Mouse (Mus musculus) forebrain, embryonic 11.5 days (tissue): ENCODE measurements at regions not wholly inside any gene's neighbourhood (a gene's known extent, or its start where the extent isn't known, plus 50 kb on each side); places are given as distances from the start of the nearest gene placed in this dataset.

Experiments
- ATAC-seq: fragments of 200-750 bp; cut with Nextera tagmentation; replicated peaks from 2 replicates; pipeline ENCODE4 v1.8.0; 2017; ENCODE audit warnings: moderate TSS enrichment; ENCODE audit not compliant: low FRiP score
- DNase-seq: peaks from one replicate; pipeline ENCODE4 v3.0.0-alpha.2; 2017; ENCODE audit warnings: low spot score
- H3K27ac ChIP-seq: fragments of 300-500 bp; sonication (generic); 2 replicates; pipeline ENCODE4 v1.5.1; 2014; ENCODE audit warnings: low read depth, low read length
- H3K27me3 ChIP-seq: fragments of 300-500 bp; sonication (generic); 2 replicates; pipeline ENCODE4 v1.6.1; 2014; ENCODE audit warnings: mild to moderate bottlenecking, low read length, mixed read lengths; ENCODE audit not compliant: control insufficient read depth, insufficient read depth
- H3K36me3 ChIP-seq: fragments of 300-500 bp; sonication (generic); 2 replicates; pipeline ENCODE4 v1.6.1; 2014; ENCODE audit warnings: mild to moderate bottlenecking, low read length, moderate library complexity, mixed read lengths; ENCODE audit not compliant: control insufficient read depth, insufficient read depth
- H3K4me1 ChIP-seq: fragments of 300-500 bp; sonication (generic); replicated peaks from 2 replicates; pipeline ENCODE4 v1.6.1; 2014; ENCODE audit warnings: low read length, mixed read lengths; ENCODE audit not compliant: control insufficient read depth, insufficient read depth
- H3K4me2 ChIP-seq: fragments of 300-500 bp; sonication (generic); 2 replicates; pipeline ENCODE4 v1.6.1; 2014; ENCODE audit warnings: low read depth, mild to moderate bottlenecking, low read length, moderate library complexity, mixed read lengths; ENCODE audit not compliant: severe bottlenecking
- H3K4me3 ChIP-seq: fragments of 300-500 bp; sonication (generic); 2 replicates; pipeline ENCODE4 v1.5.1; 2014; ENCODE audit warnings: low read depth, low read length
- H3K9ac ChIP-seq: fragments of 300-500 bp; sonication (generic); 2 replicates; pipeline ENCODE4 v1.6.1; 2014; ENCODE audit warnings: low read length
- H3K9me3 ChIP-seq: fragments of 300-500 bp; sonication (generic); 2 replicates; pipeline ENCODE4 v1.6.1; 2016; ENCODE audit warnings: low read length, mixed read lengths; ENCODE audit not compliant: control insufficient read depth
- WGBS: fragments of 180-500 bp; shearing (Covaris S2); extraction: QIAGEN DNeasy Blood & Tissue Kit; methylation state at CpG from one replicate; pipeline ENCODE4 v1.1.7; 2014; 5-methylcytosine and 5-hydroxymethylcytosine counted together

DNA sequence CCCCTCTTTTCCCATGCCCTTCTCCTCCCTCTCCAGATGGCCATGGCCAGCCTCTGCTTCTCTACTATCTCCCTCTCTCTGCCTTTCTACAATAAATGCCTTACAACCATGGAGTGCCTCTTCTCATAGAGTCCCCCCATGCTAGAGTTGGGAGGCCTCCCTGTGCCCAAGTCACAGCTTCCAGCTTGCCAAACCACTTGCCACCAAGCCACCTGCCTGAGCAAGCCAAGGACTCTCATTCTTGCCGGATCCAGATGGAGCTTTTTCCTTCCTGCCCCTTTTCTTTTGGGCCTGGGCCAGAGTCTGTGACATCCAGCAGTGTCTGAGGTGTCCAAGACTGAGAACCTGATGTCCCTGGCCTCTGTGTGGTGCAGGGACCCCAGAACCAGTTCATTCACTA, 367.4 kb upstream of the Arhgap42 start:
- H3K27ac ChIP-seq, result no peak overlapping the region
- no peaks in the 10 kb centered on the region for H3K4me1 ChIP-seq
- no peak overlapping the region for H3K9ac ChIP-seq
- DNase-seq, result no peak
- WGBS, result 80% methylated on average over 1 of the region's 1 CpGs
- no peak for ATAC-seq
- no peaks in the 10 kb centered on the region for H3K9me3 ChIP-seq
- no peak overlapping the region for H3K4me2 ChIP-seq
- no peak overlapping the region for H3K4me3 ChIP-seq
- no peaks in the 10 kb centered on the region for H3K27me3 ChIP-seq
- H3K36me3 ChIP-seq, result no peaks in the 10 kb centered on the region

GRCm38 (mm10) chr9:9591263-9591662, 352.4 kb upstream of the Arhgap42 start:
- Histone ChIP-seq H3K27ac (no peak overlapping the region), H3K27me3 (no peaks in the 10 kb centered on the region), H3K4me3 (no peak overlapping the region), H3K9ac (no peak overlapping the region), H3K9me3 (no peaks in the 10 kb centered on the region), H3K36me3 (no peaks in the 10 kb centered on the region), H3K4me2 (no peak overlapping the region), H3K4me1 (no peaks in the 10 kb centered on the region)
- DNase-seq (no peak), ATAC-seq (no peak)

DNA sequence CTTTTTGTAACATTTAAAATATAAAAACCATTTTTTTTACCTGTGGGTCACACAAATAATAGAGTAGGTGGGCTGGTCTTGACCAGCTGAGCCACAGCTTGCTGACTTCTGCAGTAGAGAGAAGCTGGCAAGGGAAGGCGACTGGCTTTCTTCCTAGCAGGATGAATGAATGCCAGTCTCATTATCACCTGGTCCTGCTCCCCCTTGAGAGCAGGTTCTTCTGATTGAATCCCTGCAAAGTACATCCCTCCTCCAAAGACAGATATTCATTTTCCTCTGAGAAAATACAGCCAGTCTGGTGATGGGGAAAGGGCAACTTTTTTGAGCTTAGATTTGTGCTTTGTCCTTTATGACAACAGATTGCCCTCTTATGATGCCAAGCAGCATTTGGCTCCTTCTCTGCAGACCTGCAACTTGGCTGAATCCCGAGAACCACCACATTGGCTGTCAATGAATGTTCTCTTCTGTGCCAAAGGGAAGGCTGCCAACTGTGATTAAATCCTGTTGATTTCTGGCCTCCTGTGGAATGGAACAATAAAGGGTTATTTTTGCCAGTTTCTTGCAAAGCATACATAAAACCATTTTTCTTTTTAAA, 344.2 kb upstream of the Arhgap42 start:
- Histone ChIP-seq H3K9ac (no peak overlapping the region), H3K4me2 (no peak overlapping the region), H3K27ac (no peak overlapping the region), H3K36me3 (no peaks in the 10 kb centered on the region), H3K4me1 (no peaks in the 10 kb centered on the region), H3K9me3 (no peaks in the 10 kb centered on the region), H3K27me3 (no peaks in the 10 kb centered on the region), H3K4me3 (no peak overlapping the region)
- DNase-seq (no peak), ATAC-seq (no peak)
- WGBS, result 74% methylated on average over 2 of the region's 2 CpGs

GRCm38 (mm10) chr9:9582301-9583010, 343.6 kb upstream of the Arhgap42 start:
- H3K27ac ChIP-seq, result no peak overlapping the region
- no peak overlapping the region for H3K4me3 ChIP-seq
- WGBS, result 91% methylated on average over 3 of the region's 3 CpGs
- no peak overlapping the region for H3K9ac ChIP-seq
- ATAC-seq (no peak), DNase-seq (no peak)
- H3K9me3 ChIP-seq, result no peaks in the 10 kb centered on the region
- no peaks in the 10 kb centered on the region for H3K36me3 ChIP-seq
- no peak overlapping the region for H3K4me2 ChIP-seq
- no peaks in the 10 kb centered on the region for H3K4me1 ChIP-seq
- no peaks in the 10 kb centered on the region for H3K27me3 ChIP-seq

DNA sequence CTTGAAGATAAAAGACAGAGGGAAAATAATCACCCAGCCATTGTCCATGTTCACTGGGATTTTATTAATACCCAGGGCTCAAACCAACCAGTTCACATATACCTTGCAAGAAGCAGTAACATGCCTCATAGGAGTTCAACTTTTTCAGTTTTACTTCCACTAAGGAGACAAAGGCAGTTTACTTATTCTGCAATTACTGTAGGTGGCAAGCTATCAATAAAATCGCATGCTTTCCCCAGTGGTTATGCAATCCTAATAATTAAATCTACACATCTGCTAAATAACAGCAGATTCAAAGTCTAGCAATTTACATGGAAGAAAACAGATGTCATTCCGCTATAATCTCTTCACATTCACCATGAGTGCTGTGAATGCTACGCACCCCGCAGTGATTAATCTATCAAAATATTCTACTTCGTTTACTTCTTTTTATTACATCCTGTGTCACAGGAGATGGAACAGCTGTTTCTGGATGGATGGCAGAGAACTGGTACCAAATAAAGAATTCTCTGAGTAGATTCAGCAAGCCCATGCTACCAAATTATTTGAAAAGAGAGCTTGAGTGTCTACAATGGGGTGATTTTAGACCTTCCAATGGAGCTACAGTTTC, 329.2 kb upstream of the Arhgap42 start:
- no peak for DNase-seq
- Histone ChIP-seq H3K36me3 (no peaks in the 10 kb centered on the region), H3K9me3 (no peaks in the 10 kb centered on the region), H3K4me1 (no peaks in the 10 kb centered on the region), H3K27ac (no peak overlapping the region), H3K4me2 (no peak overlapping the region), H3K4me3 (no peak overlapping the region), H3K9ac (no peak overlapping the region), H3K27me3 (no peaks in the 10 kb centered on the region)
- no peak for ATAC-seq
- 82% methylated on average over 5 of the region's 5 CpGs for WGBS

DNA sequence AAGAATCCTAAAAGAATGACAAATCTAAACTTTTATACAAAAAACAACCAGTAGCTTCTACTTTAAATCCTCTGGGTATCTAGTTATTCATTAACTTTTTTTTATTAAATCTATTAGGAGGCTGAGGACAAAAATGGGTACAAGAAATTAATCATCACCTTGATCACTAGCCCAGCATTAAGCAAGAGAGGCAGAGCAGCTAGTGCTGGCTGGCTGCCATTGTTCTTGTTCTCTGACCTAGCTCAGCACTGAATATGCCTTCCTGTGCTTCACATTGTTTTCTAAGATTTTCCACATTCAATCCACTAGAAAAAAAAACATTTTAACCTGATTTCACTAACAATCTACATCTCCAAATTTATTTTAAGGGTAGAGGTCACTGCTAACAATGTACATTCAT, 325.6 kb upstream of the Arhgap42 start:
- Histone ChIP-seq H3K9ac (no peak overlapping the region), H3K4me3 (no peak overlapping the region), H3K9me3 (no peaks in the 10 kb centered on the region), H3K36me3 (no peaks in the 10 kb centered on the region), H3K27ac (no peak overlapping the region), H3K4me1 (no peaks in the 10 kb centered on the region), H3K4me2 (no peak overlapping the region), H3K27me3 (no peaks in the 10 kb centered on the region)
- DNase-seq (no peak), ATAC-seq (no peak)

DNA sequence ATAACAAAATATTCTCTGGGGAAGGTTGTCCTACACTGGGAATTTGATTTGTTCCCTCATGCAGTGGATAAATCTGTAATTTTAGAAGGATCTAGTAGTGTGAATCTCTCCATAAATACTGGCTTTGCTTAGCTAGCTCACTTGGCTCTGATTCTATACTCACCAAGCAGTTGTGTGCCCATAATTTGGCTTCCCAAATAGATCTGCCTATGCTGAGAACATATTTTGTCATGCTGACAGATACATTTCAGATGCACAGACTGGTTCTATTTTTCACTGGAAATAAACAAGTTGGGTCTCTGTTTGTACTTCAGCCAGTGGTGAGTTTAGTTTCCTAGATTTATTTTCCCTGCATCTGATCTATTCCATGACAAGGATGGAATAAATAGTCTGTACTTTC, 309.8 kb upstream of the Arhgap42 start:
- Histone ChIP-seq H3K9ac (no peak overlapping the region), H3K4me3 (no peak overlapping the region), H3K27me3 (no peaks in the 10 kb centered on the region), H3K4me1 (no peaks in the 10 kb centered on the region), H3K36me3 (no peaks in the 10 kb centered on the region), H3K27ac (no peak overlapping the region), H3K9me3 (no peaks in the 10 kb centered on the region), H3K4me2 (no peak overlapping the region)
- no peak for DNase-seq
- ATAC-seq, result no peak

GRCm38 (mm10) chr9:9547570-9547969, 308.7 kb upstream of the Arhgap42 start:
- Histone ChIP-seq H3K4me2 (no peak overlapping the region), H3K9ac (no peak overlapping the region), H3K36me3 (no peaks in the 10 kb centered on the region), H3K4me1 (no peaks in the 10 kb centered on the region), H3K9me3 (no peaks in the 10 kb centered on the region), H3K27me3 (no peaks in the 10 kb centered on the region), H3K27ac (no peak overlapping the region), H3K4me3 (no peak overlapping the region)
- DNase-seq (no peak), ATAC-seq (no peak)
- WGBS, result 81% methylated on average over 3 of the region's 3 CpGs

DNA sequence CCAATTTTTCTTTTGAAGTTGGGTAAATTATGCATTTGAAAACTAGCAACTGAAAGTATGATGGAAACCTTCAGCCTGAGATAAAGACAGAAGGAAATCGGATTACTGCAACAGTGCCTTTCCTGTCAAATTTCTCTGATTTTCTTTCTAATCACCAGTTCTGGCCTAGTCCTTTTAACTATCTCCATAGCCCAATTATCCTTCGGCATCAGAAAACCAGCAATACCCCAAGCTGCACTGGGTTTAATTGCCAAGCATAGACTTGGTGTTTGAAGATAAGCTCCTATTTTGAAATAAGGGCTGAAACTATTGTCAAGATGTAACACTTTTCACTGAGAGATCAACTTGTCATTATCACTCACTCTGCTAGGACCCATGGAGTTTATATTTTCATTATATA, 308.2 kb upstream of the Arhgap42 start:
- Histone ChIP-seq H3K4me3 (no peak overlapping the region), H3K36me3 (no peaks in the 10 kb centered on the region), H3K4me2 (no peak overlapping the region), H3K9me3 (no peaks in the 10 kb centered on the region), H3K9ac (no peak overlapping the region), H3K27ac (no peak overlapping the region), H3K4me1 (no peaks in the 10 kb centered on the region), H3K27me3 (no peaks in the 10 kb centered on the region)
- DNase-seq (no peak), ATAC-seq (no peak)
- 77% methylated on average over 2 of the region's 2 CpGs for WGBS
